Mouse (Mus musculus) spleen, postnatal 36 days (tissue): ENCODE measurements at regions not wholly inside any gene's neighbourhood (a gene's known extent, or its start where the extent isn't known, plus 50 kb on each side); places are given as distances from the start of the nearest gene placed in this dataset.
"Not testable (repeated sequence)": the region's sequence is repeated elsewhere in the genome, so short reads cannot be mapped to it uniquely, and the experiment has no call there.

Source experiments
- DNase-seq, 2 experiments: peaks; one replicate each; pipeline ENCODE4 v3.0.0; 2022; ENCODE audit warnings: low spot score in 2 of 2, mixed read lengths in 1 of 2

DNA sequence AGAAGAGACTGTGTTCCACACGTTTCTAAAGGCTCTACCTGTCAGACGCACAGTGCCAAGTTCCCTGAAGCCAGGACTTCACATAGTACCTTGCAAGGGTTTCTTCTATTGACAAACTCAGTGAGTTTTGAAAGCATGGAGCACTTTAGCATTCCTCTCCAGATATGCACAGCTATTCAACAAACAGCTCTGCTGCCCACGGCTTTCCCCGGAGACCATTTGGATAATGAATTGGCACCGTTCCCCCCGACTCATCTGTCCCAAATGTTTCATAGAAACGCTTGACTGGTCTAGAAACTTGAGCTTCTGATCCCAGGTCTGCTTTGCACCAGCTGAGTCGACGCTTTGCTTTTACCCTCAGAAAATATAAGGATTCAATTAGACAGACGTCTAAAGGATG lies 162.2 kb upstream of the St6galnac5 start:
- no peak for DNase-seq

DNA sequence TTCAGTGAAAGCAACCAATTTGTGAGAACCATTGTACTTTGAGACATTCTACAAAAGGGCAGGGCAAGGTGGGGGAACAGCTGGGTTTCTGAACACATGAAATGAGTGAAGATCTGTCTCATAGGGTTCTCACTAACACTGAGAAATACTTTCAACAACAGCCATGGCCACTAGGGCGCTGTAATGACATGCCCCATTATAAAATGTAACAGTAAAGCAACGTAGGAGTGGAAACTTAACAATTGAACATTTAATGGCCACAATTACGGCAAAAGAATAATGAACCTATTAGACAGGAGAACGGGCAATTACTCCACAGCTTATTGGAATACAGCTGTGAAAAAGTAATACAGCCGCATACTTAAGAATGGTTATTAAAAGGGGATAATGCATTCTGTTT lies 158.9 kb upstream of the St6galnac5 start:
- DNase-seq: no peak

DNA sequence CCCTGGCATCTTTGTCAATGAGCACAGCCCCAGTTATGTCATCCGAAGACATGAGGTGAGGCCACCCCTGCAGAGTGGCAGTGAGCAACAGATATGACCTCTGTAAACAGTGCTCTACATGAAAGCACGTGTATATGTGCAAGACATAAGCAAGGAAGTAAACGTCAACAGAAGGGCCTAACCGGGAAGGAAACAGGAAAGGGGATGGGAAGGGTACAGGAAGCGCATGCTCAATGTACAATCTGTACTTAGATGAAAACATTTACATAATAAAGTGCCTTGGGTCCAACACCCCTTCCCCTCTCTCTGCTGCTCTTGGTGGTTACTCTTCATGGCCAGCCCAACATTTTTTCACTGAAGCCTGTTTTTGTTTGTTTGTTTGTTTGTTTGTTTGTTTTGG lies 143.3 kb upstream of the St6galnac5 start:
- DNase-seq: no peak

GRCm38 (mm10) chr3:153121934-153122333 lies 139.9 kb upstream of the St6galnac5 start:
- no peak for DNase-seq

DNA sequence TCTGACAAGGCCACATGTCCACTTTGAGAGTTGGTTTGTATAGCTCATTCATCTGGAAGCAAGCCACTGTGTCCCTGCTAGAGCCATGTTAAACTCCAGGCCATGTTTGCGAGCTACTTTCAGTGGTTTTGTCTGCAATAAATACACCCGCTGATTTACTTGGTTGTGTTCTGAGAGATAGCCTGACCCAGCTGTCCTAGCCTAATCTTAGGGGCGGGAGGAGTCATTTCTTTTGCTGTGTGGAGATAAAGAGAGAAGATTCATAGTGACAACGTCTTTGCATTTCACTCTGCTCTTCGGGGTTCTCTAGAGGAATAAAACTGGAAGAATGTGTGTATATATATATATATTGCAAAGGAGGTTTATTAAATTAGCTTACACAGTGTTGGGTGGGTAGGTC lies 137.1 kb upstream of the St6galnac5 start:
- no peak for DNase-seq

DNA sequence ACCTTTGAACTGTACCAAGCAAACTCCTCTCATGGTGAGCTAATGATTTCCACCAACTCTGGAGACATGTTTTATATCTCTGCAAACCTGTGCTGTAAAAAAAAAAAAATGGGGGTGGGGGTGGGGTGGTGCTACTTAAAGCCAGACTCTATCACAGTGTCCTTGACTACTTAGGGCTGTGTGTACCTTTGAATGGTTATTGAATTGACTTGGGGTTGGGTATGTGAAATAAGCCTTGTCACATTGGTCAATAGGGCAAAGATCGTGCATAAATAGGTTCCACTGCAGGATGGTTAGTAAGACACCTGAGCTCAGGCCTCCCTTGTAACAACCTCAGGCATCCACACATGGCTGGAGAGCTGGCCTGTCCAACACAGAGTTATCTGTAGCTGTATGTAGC lies 136.6 kb upstream of the St6galnac5 start:
- no peak for DNase-seq

GRCm38 (mm10) chr3:153105591-153105990 lies 123.5 kb upstream of the St6galnac5 start:
- DNase-seq: no peak

GRCm38 (mm10) chr3:153090572-153090971 lies 108.5 kb upstream of the St6galnac5 start:
- DNase-seq: not testable (repeated sequence)

DNA sequence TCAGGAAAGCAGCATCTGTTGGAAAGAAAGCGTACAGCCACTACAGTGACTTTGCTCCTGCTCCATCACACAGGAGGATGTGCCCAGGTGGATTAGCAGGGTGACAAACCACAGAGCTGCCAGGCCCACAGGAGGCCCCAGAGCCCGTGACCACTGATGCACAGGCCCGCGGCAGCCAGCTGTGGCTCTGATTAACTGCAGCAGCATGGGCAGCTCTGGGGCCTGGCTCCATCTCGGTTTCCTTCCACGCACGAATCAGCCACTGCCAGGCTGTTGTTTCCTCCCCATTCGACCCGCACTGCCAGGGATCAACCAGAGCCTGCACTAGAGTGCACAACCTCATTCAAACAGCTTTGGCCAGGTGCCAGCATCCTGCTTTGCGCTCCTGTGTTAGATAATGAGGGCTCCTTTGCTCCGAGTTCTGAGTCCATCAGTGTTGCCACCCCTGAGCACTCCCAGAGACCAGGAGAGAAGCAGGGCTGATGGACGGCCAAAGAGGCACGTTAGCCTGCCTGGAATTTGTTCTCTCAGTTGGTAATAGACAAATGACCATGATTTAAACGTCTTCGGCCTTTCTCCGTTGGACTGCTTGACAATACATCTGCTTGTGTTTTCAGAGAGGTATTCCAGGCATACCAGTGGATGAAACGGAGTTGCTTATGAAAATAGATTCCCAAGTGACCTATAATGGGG lies 103.2 kb upstream of the St6galnac5 start:
- no peak for DNase-seq

DNA sequence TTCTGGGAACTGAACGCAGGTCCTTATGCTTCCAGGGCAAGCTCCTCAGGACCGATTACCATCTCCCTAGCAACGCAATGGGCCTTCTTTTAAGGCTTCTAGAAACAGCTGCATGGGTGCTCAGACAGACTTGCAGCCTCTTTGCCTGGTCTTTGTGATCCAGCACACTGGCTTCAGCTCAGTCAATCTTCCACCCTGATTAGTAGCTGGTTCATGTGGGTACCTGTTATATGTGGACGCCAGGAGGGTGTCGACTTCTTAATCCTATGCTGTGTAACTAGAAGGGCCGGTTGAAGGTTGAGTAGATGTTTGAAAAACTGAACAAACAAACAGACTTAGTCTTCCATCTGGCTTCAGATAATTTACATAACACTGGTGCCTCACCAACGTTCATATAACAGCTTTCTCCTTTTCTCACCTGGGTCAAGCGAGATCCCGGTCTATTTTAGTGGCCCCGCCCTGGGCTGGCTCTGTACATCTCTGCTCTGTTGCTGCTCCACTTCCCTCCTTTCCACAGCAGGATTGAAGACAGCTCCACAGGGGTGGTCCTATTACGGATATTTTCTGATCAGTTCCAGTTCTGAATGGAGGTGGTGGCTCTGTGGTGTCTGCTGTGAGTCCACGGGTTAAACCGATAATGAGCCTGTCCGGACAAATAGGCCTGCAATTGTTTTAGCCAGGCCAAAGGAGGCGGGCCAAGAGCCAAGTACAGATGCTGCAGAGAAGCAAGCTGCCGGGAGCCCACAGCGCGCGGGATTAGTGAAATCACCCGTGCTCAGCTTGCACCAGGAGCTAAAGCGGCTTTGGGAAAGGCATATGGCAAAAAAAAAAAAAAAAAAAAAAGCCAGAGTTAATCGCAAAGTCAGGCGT lies 102.4 kb upstream of the St6galnac5 start:
- DNase-seq: no peak

GRCm38 (mm10) chr3:153080371-153080770 lies 98.3 kb upstream of the St6galnac5 start:
- no peak for DNase-seq

GRCm38 (mm10) chr3:153077846-153078703 lies 96.0 kb upstream of the St6galnac5 start:
- DNase-seq: no peak

DNA sequence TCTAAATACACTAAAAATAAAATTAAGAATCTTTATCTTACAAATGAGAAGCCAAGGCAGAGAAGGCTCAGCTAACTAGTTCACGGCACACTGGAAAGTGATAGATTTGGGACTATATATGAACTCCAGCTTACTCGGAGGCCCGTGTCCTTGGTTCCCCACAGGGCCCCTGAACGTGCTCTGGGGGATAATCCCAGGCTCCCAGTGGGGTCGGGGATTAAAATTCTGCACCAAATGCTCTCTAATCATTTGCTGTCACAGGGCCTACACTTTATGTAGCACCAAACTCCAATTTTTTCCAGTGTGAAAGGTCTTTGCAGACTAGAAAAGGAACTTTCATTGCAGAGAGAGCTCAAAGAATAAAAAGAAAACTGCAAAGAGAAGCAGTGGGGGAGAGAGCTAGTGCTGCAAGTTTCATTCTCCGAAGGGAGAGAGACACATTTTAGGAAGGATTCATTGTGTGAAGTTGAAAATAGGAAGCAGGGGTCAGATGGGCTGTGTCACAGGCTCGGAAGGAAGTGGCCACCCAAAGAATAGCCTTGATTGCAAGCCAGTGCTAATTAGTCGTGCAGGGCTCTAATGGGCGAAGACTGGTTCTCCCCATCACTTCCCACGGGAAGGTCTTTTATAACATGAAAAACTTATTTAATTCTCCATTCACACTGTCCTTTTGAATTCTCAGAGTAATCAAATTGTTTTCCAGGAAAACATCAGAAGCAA lies 90.3 kb upstream of the St6galnac5 start:
- no peak for DNase-seq

DNA sequence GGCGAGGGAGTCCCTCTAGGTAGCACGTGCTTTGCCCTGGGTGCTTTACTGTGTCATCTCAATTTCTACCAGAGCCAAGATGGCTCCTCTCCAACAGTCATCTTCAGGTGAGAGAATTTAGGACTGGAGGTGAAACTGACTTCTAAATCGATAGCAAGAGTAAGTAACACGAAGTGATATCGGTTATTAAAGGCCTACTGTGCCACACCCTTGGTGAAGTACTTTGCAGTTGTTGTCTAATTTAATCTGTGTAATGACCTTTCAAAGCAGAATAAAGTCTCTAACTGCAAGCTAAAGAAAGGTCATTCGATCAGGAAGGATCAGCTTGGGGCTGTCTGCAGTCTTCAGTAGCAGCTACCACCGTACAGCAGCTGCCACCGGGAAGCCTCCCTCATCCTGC lies 89.5 kb upstream of the St6galnac5 start:
- no peak for DNase-seq

DNA sequence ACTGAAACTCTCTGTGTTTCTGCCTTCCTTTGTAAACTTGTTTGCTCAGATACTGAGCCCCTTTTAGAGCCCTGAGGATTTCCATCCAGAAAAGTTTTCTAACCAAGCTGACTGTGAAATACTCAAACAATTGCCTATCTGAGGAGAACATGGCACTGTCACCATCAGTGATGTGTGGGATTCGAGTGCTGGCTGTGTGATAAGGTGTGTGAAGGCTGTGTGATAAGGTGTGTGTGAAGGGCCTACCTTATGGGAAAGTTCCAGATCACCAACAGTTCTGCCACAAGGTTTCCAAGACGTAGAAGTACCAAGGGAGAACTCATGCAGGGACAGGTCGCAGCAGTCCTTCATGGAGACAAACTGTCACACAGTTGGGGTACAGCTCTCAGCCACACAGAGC lies 89.1 kb upstream of the St6galnac5 start:
- peak in 1 of 2 experiments; percentile 4 for DNase-seq

- no peak for DNase-seq
These were observed 83.8 kb upstream of the St6galnac5 start for GRCm38 (mm10) chr3:153065890-153066289.

- no peak for DNase-seq
These were observed 71.1 kb upstream of the St6galnac5 start for GRCm38 (mm10) chr3:153053163-153053562.

- no peak for DNase-seq
These were observed 69.5 kb upstream of the St6galnac5 start for GRCm38 (mm10) chr3:153051566-153051965.

GRCm38 (mm10) chr3:153045328-153045727 lies 63.3 kb upstream of the St6galnac5 start:
- no peak for DNase-seq

DNA sequence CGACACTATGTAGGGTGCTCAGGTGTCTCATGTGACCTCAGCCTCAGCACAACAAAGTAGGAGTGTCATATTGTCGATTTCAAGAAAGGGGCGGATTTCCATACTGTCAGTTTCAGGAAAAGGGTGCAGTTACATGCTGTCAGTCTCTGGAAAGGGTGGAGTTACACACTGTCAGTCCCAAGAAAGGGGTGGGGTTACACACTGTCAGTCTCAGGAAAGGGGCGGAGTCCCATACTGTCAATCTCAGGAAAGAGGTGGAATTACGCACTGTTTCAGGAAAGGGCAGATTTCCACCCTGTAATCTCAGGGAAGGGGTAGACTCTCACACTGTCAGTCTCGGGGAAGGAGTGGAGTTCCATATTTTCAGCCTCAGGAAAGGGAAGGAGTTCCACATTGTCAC lies 51.9 kb upstream of the St6galnac5 start:
- DNase-seq: no peak
